Mouse (Mus musculus) neural tube, embryonic 14.5 days (tissue): Measurements from ENCODE around the gene Pigk. TPM values are rescaled to one million over a fixed set of nuclear protein-coding genes. Genes with fewer than 3 reads are reported as not detected.

Experiments used
- ATAC-seq: fragments of 200-750 bp; cut with Nextera tagmentation; 2 replicates; pipeline ENCODE4 v1.8.0; 2017; ENCODE audit warnings: low read depth, mild to moderate bottlenecking, moderate TSS enrichment, moderate library complexity
- H3K27ac ChIP-seq: fragments of 300-500 bp; sonication (generic); 2 replicates; pipeline ENCODE4 v1.5.1; 2014; ENCODE audit warnings: low read depth, mild to moderate bottlenecking, control low read depth, low read length, moderate library complexity, mixed read lengths
- H3K27me3 ChIP-seq: fragments of 300-500 bp; sonication (generic); 2 replicates; pipeline ENCODE4 v1.6.1; 2014; ENCODE audit warnings: low read length; ENCODE audit not compliant: control insufficient read depth, insufficient read depth
- H3K36me3 ChIP-seq: fragments of 300-500 bp; sonication (generic); 2 replicates; pipeline ENCODE4 v1.6.1; 2014; ENCODE audit warnings: low read length, mixed read lengths; ENCODE audit not compliant: control insufficient read depth, insufficient read depth
- H3K4me1 ChIP-seq: fragments of 300-500 bp; sonication (generic); 2 replicates; pipeline ENCODE4 v1.6.1; 2014; ENCODE audit warnings: low read length; ENCODE audit not compliant: control insufficient read depth, insufficient read depth
- H3K4me2 ChIP-seq: fragments of 300-500 bp; sonication (generic); 2 replicates; pipeline ENCODE4 v1.6.1; 2014; ENCODE audit warnings: mild to moderate bottlenecking, low read depth, low read length, control low read depth
- H3K4me3 ChIP-seq: fragments of 300-500 bp; sonication (generic); 2 replicates; pipeline ENCODE4 v1.5.1; 2014; ENCODE audit warnings: low read depth, low read length, control low read depth, mixed read lengths
- H3K9ac ChIP-seq: fragments of 300-500 bp; sonication (generic); replicated peaks from 2 replicates; pipeline ENCODE4 v1.6.1; 2014; ENCODE audit warnings: low read depth, mild to moderate bottlenecking, control low read depth, low read length, mixed read lengths
- H3K9me3 ChIP-seq: fragments of 300-500 bp; sonication (generic); 2 replicates; pipeline ENCODE4 v1.6.1; 2016; ENCODE audit warnings: low read length; ENCODE audit not compliant: control insufficient read depth
- WGBS: fragments of 180-500 bp; shearing (Covaris S2); extraction: QIAGEN DNeasy Blood & Tissue Kit; methylation state at CpG from one replicate; pipeline ENCODE4 v1.1.7; 2014; 5-methylcytosine and 5-hydroxymethylcytosine counted together
- polyA plus RNA-seq: library from polyadenylated mRNA; unstranded; fragments of >200 nt; fragmentation: Nextera tagmentation; extraction: Ambion mirVana; gene quantifications from 2 replicates; pipeline ENCODE4 v1.2.1, GENCODE M21; 2014

Gene Pigk
- polyA plus RNA-seq, 1 experiment from 2014 or later: 50.3 TPM

DNA sequence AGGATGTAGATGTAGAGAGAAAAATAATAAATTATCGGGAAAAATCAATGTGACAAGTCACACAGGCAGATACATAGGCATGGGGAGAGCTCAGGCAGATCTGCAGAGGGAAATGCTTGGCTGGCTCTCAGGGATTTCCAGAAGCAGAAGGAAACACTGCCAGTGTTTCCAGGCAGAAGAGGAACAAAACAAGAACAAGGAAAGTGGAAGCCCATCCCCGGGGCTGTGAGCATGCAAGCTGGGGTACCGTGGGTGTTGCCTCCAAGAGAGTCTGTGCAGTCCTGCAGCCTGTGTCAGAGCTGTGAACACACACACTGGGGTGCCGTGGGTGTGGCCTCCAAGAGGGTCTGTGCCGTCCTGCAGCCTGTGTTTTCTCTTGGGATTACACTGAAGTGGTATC, 279.7 kb downstream of the Pigk start:
- Histone ChIP-seq H3K4me2 (no peak overlapping the region), H3K9ac (no peak overlapping the region), H3K27ac (no peak overlapping the region), H3K4me3 (no peak overlapping the region), H3K27me3 (no peaks in the 10 kb centered on the region), H3K36me3 (no peaks in the 10 kb centered on the region), H3K4me1 (no peaks in the 10 kb centered on the region), H3K9me3 (no peaks in the 10 kb centered on the region)
- no peak for ATAC-seq
- 77% methylated on average over 5 of the region's 5 CpGs for WGBS

DNA sequence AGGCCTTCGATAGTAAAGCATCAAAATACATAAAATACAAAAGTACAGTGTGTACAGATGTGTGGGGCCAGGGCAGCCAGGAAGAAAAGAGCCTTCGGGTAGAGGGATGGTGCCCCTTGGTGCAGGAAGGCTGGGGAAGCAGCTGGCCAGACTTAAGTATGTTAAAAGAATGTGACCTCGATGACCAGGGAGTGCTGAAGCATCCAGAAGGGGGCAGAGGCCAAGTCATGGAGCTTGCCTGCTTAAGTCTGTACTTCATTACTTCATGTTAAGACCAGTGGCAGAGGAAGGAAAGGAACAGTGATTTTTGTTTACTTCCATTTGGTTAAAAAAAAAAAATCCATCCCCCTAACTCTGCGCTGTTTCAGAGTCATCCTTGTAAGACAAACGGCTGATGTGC, 284.2 kb downstream of the Pigk start:
- H3K4me1 ChIP-seq: no peaks in the 10 kb centered on the region
- H3K9ac ChIP-seq: no peak overlapping the region
- H3K9me3 ChIP-seq: no peaks in the 10 kb centered on the region
- no peaks in the 10 kb centered on the region for H3K36me3 ChIP-seq
- ATAC-seq: no peak
- no peaks in the 10 kb centered on the region for H3K27me3 ChIP-seq
- no peak overlapping the region for H3K27ac ChIP-seq
- no peak overlapping the region for H3K4me3 ChIP-seq
- WGBS: 75% methylated on average over 5 of the region's 5 CpGs
- H3K4me2 ChIP-seq: no peak overlapping the region

DNA sequence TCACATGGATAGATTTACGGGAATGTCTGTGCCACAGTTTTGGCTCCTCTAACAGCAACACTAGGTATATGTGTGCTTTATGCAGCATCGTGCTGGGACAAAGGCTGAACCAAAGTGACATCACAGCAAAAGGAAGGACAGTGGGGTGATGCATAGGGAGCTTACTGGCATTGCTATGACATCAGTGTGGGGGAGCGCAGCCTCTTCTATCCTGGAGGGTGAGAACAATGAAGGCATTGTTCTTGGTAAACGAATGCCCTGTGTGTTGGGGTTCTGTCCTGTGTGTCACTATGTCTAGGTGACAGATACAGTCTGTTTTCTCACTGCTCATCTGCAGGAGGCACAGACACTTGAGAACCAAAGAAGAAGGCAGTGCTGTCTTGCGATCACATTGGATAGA, 285.0 kb downstream of the Pigk start:
- no peak for ATAC-seq
- Histone ChIP-seq H3K27ac (no peak overlapping the region), H3K4me1 (no peaks in the 10 kb centered on the region), H3K9ac (no peak overlapping the region), H3K27me3 (no peaks in the 10 kb centered on the region), H3K9me3 (no peaks in the 10 kb centered on the region), H3K4me2 (no peak overlapping the region), H3K4me3 (no peak overlapping the region), H3K36me3 (no peaks in the 10 kb centered on the region)
- WGBS: 65% methylated on average over 5 of the region's 5 CpGs

DNA sequence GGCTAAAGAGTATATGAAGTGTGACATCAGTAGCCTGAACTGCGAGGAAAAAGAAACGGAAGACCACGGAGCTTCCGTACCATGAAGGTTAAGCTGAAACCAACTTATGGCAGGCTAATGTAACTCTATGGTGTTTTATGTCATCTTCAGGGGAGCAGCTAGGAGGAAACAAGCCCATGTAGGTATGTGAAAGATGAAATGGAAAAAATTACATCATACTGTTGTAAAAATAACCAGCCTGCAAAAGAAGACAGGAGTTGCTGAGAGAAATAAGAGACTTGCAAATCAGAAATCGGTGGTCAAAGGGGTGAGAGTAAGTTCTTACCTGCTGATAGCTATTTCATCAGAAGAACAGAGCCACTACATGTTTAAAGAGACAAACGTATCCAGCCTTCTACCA, 293.0 kb downstream of the Pigk start:
- Histone ChIP-seq H3K9ac (no peak overlapping the region), H3K4me3 (no peak overlapping the region), H3K4me1 (no peaks in the 10 kb centered on the region), H3K27me3 (no peaks in the 10 kb centered on the region), H3K27ac (no peak overlapping the region), H3K4me2 (no peak overlapping the region), H3K9me3 (no peaks in the 10 kb centered on the region), H3K36me3 (no peaks in the 10 kb centered on the region)
- ATAC-seq: no peak
- 91% methylated on average over 6 of the region's 6 CpGs for WGBS

DNA sequence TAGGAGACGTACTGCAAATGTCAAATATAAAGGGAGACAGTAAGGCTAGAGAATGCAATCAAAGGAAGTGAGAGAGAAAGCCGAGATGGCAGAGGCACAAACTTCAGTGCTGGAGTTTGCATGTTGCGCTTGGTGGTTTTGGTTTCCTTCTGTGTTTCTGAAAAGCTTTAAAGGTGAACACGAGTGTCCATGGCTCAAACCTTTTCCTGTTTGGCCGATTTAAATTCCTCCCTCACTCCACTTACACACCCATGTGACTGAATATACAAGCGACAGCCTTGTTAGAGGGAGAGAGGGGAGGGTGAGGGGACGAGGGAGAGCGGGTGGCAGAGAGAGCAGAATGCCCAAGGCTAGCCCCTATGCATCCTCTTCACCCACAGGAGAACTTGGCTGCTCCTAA, 302.5 kb downstream of the Pigk start:
- H3K4me1 ChIP-seq: no peaks in the 10 kb centered on the region
- H3K9me3 ChIP-seq: no peaks in the 10 kb centered on the region
- WGBS: 74% methylated on average over 8 of the region's 8 CpGs
- H3K9ac ChIP-seq: no peak overlapping the region
- H3K27me3 ChIP-seq: no peaks in the 10 kb centered on the region
- no peak for ATAC-seq
- no peaks in the 10 kb centered on the region for H3K36me3 ChIP-seq
- H3K4me3 ChIP-seq: no peak overlapping the region
- no peak overlapping the region for H3K27ac ChIP-seq
- H3K4me2 ChIP-seq: no peak overlapping the region

DNA sequence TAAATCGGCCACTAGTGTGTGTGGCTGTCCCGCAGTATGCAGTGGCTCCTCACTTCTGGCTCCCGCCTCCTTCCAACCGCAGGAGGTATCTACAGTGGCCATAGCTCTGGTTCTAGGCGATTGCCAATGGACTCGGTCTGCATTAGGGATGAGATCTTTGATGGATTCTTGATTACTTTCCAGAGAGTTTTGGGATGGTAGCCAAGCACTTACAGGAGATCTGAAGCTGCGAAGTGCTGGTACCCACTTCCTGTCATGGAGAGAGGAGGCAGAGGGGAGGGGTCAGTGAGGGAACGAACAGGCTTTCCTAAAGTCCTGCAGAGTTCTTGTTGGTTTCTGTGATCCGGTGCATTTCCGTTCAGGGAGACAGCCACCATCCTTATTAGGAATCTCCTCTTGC, 304.2 kb downstream of the Pigk start:
- no peak for ATAC-seq
- Histone ChIP-seq H3K27ac (no peak overlapping the region), H3K4me3 (no peak overlapping the region), H3K9ac (no peak overlapping the region), H3K9me3 (no peaks in the 10 kb centered on the region), H3K36me3 (no peaks in the 10 kb centered on the region), H3K4me2 (no peak overlapping the region), H3K4me1 (no peaks in the 10 kb centered on the region), H3K27me3 (no peaks in the 10 kb centered on the region)
- WGBS: 44% methylated on average over 10 of the region's 10 CpGs

DNA sequence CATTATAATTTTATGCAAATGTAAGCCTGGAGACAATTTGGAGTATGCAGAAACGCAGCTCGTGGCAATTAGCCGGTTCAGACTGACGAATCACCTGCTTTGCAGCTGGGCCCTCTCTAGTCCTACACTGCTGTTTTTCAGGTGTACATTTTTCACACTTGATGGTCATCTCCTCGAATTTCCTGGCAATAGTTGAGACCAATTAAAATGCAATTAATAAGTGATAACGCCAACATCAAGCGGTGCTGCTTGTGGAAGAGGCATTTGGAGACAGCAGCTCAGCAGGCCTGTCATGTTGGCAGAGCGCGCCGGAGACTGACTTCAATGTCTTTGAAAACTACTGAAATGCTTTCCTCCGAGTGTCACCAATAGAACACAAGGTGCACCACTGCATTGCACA, 310.1 kb downstream of the Pigk start:
- Histone ChIP-seq H3K4me3 (no peak overlapping the region), H3K36me3 (no peaks in the 10 kb centered on the region), H3K4me2 (no peak overlapping the region), H3K27me3 (no peaks in the 10 kb centered on the region), H3K9ac (no peak overlapping the region), H3K27ac (no peak overlapping the region), H3K4me1 (no peaks in the 10 kb centered on the region), H3K9me3 (no peaks in the 10 kb centered on the region)
- ATAC-seq: no peak
- 70% methylated on average over 11 of the region's 11 CpGs for WGBS

Other genes starting within 250 kb of the Pigk start
- gene Ak5, start 45.7 kb upstream of the Pigk start, polyA plus RNA-seq: 21.1 and 24.1 TPM in 2 replicates